Mouse (Mus musculus): Measurements from ENCODE around the gene Pole4. TPM values are rescaled to one million over a fixed set of nuclear protein-coding genes. Genes with fewer than 3 reads are reported as not detected.

Gene Pole4
- polyA plus RNA-seq (2015; fragmentation: Nextera tagmentation; extraction: Ambion mirVana) = 57.4 and 60.4 TPM in 2 replicates

GRCm38 (mm10) chr6:82705221-82705620 is at the start of gene Pole4:
Gene Pole4 (minus strand): TSS chr6:82705365.
- no peak for TF ChIP-seq EP300 (IDR thresholded peaks at IDR 0.05)
- TF ChIP-seq CTCF (IDR thresholded peaks at IDR 0.05) = no peak
- DNase-seq (ENCODE audit: low spot score) (no peak), ATAC-seq (no peak)
- no peak within 1 kb of the TSS for H3K9ac ChIP-seq (replicated peaks; ENCODE audit: low read depth)
- H3K4me2 ChIP-seq (replicated peaks; ENCODE audit: low read depth, low read length) = no peak within 1 kb of the TSS
- H3K4me1 ChIP-seq (ENCODE audit: insufficient read depth, low read depth, low read length) = no peaks in the 10 kb centered on the region
- no peak within 1 kb of the TSS for H3K27ac ChIP-seq (ENCODE audit: low read length)
- H3K9me3 ChIP-seq (ENCODE audit: low read length) = no peaks in the 10 kb centered on the region
- no peak within 1 kb of the TSS for H3K4me3 ChIP-seq (ENCODE audit: low read depth, low read length)
- H3K36me3 ChIP-seq (ENCODE audit: insufficient read depth, low read length) = no peaks in the 10 kb centered on the region
- 69% methylated on average over 5 of the region's 5 CpGs for WGBS
- H3K27me3 ChIP-seq (replicated peaks; ENCODE audit: insufficient read depth, low read length) = no peaks in the 10 kb centered on the region

GRCm38 (mm10) chr6:82754769-82755168 is 49.6 kb upstream of the Pole4 start:
- ATAC-seq (no peak), DNase-seq (ENCODE audit: low spot score) (no peak)
- Histone ChIP-seq H3K36me3 (ENCODE audit: insufficient read depth, low read length) (no peaks in the 10 kb centered on the region), H3K27ac (ENCODE audit: low read length) (no peak overlapping the region), H3K4me3 (ENCODE audit: low read depth, low read length) (no peak overlapping the region), H3K27me3 (replicated peaks; ENCODE audit: insufficient read depth, low read length) (no peaks in the 10 kb centered on the region), H3K4me1 (ENCODE audit: insufficient read depth, low read depth, low read length) (no peaks in the 10 kb centered on the region), H3K9me3 (ENCODE audit: low read length) (no peaks in the 10 kb centered on the region), H3K9ac (replicated peaks; ENCODE audit: low read depth) (no peak overlapping the region), H3K4me2 (replicated peaks; ENCODE audit: low read depth, low read length) (no peak overlapping the region)
- 82% methylated on average over 6 of the region's 6 CpGs for WGBS
- no peak for TF ChIP-seq CTCF (IDR thresholded peaks at IDR 0.05)
- no peak for TF ChIP-seq EP300 (IDR thresholded peaks at IDR 0.05)

GRCm38 (mm10) chr6:82753638-82754361 is 48.6 kb upstream of the Pole4 start:
- H3K4me2 ChIP-seq (replicated peaks; ENCODE audit: low read depth, low read length) = no peak overlapping the region
- no peaks in the 10 kb centered on the region for H3K36me3 ChIP-seq (ENCODE audit: insufficient read depth, low read length)
- H3K4me1 ChIP-seq (ENCODE audit: insufficient read depth, low read depth, low read length) = no peaks in the 10 kb centered on the region
- H3K27ac ChIP-seq (ENCODE audit: low read length) = no peak overlapping the region
- DNase-seq (ENCODE audit: low spot score) (peak; percentile 77), ATAC-seq (peak; percentile 66)
- no peaks in the 10 kb centered on the region for H3K9me3 ChIP-seq (ENCODE audit: low read length)
- TF ChIP-seq CTCF (IDR thresholded peaks at IDR 0.05) (peak; percentile 67), EP300 (IDR thresholded peaks at IDR 0.05) (no peak)
- H3K9ac ChIP-seq (replicated peaks; ENCODE audit: low read depth) = no peak overlapping the region
- H3K27me3 ChIP-seq (replicated peaks; ENCODE audit: insufficient read depth, low read length) = no peaks in the 10 kb centered on the region
- H3K4me3 ChIP-seq (ENCODE audit: low read depth, low read length) = no peak overlapping the region
- WGBS = 68% methylated on average over 14 of the region's 14 CpGs

- Histone ChIP-seq H3K9ac (replicated peaks; ENCODE audit: low read depth) (no peak overlapping the region), H3K4me1 (ENCODE audit: insufficient read depth, low read depth, low read length) (no peaks in the 10 kb centered on the region), H3K27me3 (replicated peaks; ENCODE audit: insufficient read depth, low read length) (no peaks in the 10 kb centered on the region), H3K27ac (ENCODE audit: low read length) (0 out of 2 replicates have a peak overlapping the region, but pooled peaks have one; percentile 21), H3K9me3 (ENCODE audit: low read length) (no peaks in the 10 kb centered on the region), H3K4me3 (ENCODE audit: low read depth, low read length) (no peak overlapping the region), H3K36me3 (ENCODE audit: insufficient read depth, low read length) (no peaks in the 10 kb centered on the region), H3K4me2 (replicated peaks; ENCODE audit: low read depth, low read length) (no peak overlapping the region)
- ATAC-seq (peak; percentile 40), DNase-seq (ENCODE audit: low spot score) (peak; percentile 63)
- TF ChIP-seq CTCF (IDR thresholded peaks at IDR 0.05) (no peak), EP300 (IDR thresholded peaks at IDR 0.05) (no peak)
- 40% methylated on average over 11 of the region's 11 CpGs for WGBS
These were observed 47.9 kb upstream of the Pole4 start for GRCm38 (mm10) chr6:82753061-82753460.

GRCm38 (mm10) chr6:82751791-82752190 is 46.6 kb upstream of the Pole4 start:
- Histone ChIP-seq H3K36me3 (ENCODE audit: insufficient read depth, low read length) (no peaks in the 10 kb centered on the region), H3K9ac (replicated peaks; ENCODE audit: low read depth) (no peak overlapping the region), H3K27ac (ENCODE audit: low read length) (no peak overlapping the region), H3K4me2 (replicated peaks; ENCODE audit: low read depth, low read length) (no peak overlapping the region), H3K4me3 (ENCODE audit: low read depth, low read length) (no peak overlapping the region), H3K9me3 (ENCODE audit: low read length) (no peaks in the 10 kb centered on the region), H3K27me3 (replicated peaks; ENCODE audit: insufficient read depth, low read length) (no peaks in the 10 kb centered on the region), H3K4me1 (ENCODE audit: insufficient read depth, low read depth, low read length) (no peaks in the 10 kb centered on the region)
- 93% methylated on average over 7 of the region's 7 CpGs for WGBS
- DNase-seq (ENCODE audit: low spot score) (no peak), ATAC-seq (no peak)
- TF ChIP-seq CTCF (IDR thresholded peaks at IDR 0.05) (no peak), EP300 (IDR thresholded peaks at IDR 0.05) (no peak)

GRCm38 (mm10) chr6:82751031-82751430 is 45.9 kb upstream of the Pole4 start:
- 0 out of 2 replicates have a peak, but pooled peaks cover 3% of the 10 kb centered on the region for H3K4me1 ChIP-seq (ENCODE audit: insufficient read depth, low read depth, low read length)
- H3K27ac ChIP-seq (ENCODE audit: low read length) = no peak overlapping the region
- peak; percentile 23; the same call in 1 of the 2 replicates for ATAC-seq
- H3K4me3 ChIP-seq (ENCODE audit: low read depth, low read length) = no peak overlapping the region
- no peaks in the 10 kb centered on the region for H3K9me3 ChIP-seq (ENCODE audit: low read length)
- WGBS = 64% methylated on average over 11 of the region's 11 CpGs
- TF ChIP-seq CTCF (IDR thresholded peaks at IDR 0.05) (no peak), EP300 (IDR thresholded peaks at IDR 0.05) (no peak)
- DNase-seq (ENCODE audit: low spot score) = peak; percentile 36
- no peak overlapping the region for H3K9ac ChIP-seq (replicated peaks; ENCODE audit: low read depth)
- H3K4me2 ChIP-seq (replicated peaks; ENCODE audit: low read depth, low read length) = no peak overlapping the region
- H3K36me3 ChIP-seq (ENCODE audit: insufficient read depth, low read length) = no peaks in the 10 kb centered on the region
- H3K27me3 ChIP-seq (replicated peaks; ENCODE audit: insufficient read depth, low read length) = no peaks in the 10 kb centered on the region

Data from lung, postnatal 0 days (tissue).